Mouse (Mus musculus) c-Kit-positive CD71-negative TER-119-negative erythroid progenitor cells, embryonic 14.5 days (primary cell): ENCODE measurements around the gene Nhlh2.

ENCODE experiments used
- DNase-seq: peaks from one replicate; pipeline ENCODE4 v3.0.0-alpha.2; 2013; ENCODE audit warnings: low read depth

Gene Nhlh2

DNA sequence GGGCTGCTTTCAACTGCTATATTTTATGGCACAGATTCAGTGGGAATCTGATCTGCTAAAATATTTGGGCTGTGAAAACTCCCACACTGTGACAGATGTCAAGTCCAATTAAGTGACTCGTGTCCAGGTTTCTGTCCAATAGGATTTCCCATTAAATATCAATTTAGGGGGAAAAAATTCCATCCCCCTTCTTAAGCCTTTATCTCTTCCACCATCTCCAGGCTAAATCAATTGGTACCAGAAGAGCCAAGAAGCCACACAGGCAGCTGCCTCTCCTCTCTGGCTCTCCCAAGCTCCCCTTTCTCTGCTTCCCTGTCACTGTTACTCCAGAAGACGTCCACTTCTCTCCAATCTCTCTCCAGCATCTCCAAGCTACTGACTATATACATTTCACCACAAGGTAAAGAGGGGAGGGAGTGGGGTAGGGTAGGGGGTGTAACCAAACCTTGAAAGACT lies at the start of gene Nhlh2:
Nhlh2 (plus strand) TSS at position 151 of the 456 bp plus-strand sequence.
- DNase-seq: no peak

DNA sequence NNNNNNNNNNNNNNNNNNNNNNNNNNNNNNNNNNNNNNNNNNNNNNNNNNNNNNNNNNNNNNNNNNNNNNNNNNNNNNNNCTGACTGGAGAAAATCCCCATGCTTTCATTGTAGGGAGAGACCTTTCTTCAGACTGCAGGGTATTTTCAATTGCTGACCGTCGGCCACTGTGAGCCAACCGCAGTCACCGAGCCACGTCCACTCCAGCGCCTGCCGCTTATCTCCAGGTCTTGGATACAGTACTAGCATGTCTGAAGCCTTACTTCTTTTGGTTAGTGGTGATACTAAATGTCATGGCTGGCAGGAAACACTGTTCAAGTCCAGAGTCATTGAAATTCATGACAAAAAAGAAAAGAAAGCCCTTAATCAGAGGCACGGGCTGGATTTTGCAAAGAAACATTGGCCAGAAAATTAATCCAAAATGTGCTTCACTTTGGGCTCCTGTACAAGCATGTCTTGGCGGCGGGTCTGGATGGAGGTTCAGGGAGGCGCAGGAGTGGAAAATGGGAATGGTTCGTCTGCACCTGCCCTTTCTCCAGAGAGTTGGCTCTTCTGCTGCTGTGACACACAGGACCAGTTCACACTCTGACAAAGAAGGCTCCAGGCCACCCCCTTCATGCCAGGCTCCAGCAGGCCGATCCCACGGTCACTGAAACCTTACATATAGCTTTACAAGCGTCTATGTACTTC lies 48.6 kb upstream of the Nhlh2 start:
- no peak for DNase-seq

DNA sequence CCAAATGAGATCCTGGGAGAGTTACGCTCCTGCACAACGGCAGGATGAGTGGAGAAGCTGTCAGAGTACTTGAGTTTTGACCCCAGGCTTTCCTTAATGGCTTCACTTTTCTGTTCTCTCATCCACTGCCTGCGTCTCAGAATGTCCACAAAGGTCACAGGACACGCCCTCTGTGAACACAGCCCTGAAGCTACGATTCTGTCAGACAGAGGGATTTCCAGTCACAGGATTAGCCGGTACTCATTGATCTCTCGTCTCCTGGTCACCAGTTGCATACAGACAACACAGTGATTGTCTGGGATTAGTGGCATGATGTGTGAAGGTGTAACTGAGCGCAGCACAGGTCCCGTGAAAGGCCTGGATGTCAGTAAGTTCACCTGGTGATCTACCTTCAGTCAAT lies 46.4 kb upstream of the Nhlh2 start:
- no peak for DNase-seq

DNA sequence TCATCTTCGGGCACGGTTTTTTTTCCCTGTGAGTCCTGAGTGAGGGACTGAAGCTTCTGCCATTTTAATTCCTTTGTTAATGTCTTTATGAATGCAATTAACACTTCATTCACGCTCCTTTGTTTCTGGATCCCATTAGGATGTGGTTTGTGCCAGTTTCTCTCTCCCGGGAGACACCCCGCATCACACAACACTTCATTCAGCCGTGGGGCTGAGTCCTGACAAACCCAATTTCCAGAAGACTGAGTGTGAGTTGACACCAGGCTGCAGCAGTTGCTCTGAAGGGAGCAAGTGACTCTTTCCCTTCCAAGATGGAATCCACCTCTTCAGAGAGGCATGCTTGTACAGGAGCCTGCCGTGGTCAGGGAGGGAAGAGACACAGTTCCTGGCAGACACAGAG lies 45.5 kb upstream of the Nhlh2 start:
- no peak for DNase-seq

DNA sequence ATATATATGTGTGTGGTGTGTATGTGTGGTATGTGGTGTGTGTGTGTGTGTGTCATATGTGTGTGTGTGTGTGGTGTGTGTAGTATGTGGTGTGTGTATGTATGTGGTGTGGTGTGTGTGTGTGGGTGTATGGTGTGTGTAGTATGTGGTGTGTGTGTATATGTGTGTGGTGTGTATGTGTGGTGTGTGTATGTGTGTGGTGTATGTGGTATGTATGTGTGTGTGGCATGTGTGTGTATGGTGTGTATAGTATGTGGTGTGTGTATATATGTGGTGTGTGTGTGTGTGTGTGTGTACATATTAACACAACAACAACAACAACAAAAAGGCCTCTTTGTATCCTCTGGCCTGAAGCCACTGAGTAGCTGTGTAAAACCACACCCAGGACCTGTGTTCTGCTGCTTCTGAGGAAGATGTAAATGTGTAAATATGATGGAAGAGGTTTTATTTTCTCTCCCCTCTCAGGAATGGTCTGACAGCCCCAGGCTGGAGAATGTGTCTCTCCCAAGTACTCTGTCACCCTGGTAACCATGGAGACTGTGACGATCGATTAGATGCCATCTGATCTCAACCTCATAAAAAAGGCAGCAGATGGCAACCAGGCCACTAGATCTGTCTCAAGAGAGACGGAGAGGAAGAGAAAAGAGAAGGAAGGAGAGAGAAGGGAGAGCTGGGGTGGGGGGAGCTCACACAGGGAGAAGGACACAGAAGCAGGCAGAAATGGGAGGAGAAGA lies 42.9 kb upstream of the Nhlh2 start:
- DNase-seq: no peak

DNA sequence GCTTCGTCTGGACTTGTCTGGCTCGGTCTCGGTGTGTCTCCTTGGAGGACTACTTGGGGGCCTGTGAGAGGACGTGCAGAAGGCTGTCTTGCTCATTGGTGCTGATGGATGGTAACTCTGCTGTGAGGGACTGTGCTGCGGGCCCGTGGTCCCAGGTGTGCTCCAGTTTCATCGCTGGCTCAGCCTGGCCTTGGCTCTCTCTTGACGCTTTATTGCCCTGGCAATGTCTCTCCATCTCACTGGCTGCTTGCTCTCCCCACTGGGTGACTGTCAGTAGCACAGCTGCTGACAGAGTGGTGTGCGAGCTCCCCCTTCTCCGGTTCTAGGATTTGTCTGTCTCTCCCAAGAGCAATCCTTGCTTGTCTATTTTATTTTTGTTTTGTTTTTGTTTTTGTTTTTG lies 34.5 kb upstream of the Nhlh2 start:
- no peak for DNase-seq

DNA sequence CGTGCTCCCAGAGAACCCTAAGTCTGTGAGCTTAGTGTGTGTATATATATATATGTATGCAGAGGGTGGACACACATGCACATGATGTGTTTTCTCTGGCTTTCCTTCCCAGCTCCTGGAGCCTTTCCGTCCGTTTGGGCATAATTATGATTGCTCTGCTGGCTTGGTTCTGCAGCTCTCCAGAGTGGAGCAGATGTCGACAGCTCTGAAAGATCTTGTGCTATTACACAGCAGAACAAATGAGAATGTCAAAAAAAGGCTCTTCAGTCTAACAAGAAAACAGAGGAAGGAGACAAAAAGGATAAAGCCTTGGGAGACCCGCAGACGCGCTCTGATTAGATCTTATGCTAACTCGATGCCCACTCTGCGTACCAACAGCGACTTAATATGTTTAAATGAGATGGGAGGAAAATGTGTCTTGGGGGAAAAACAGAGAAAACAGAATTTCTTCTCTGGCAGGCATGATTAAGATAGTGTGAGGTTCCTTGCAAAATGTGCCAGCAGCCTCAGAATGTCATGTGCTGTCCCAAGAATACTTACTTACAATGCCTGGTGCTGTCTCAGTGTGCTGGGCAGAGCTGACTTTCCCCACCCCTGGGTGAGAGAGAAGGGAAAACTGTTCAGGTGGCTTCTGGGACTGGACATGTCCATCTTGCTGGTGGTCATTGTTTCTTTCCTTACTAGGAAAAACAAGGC lies 31.4 kb upstream of the Nhlh2 start:
- no peak for DNase-seq

DNA sequence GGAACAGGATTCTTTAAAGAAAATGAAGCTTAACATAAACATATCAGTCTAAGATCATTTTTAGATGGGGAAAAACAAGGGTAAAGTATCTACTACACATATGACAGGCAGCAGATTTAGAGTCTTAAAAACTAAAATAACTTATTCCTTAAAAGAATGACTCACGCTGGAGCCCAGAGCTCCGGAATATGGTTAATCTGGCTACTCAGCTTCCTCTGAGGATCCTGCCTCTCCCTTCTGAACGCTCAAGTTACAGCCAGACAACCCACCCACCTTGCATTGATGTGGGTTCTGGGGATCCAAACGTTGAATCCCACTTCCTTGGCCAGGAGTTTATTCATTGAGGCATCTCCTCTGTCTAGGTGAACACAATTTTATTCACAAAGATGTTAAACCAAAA lies 26.0 kb upstream of the Nhlh2 start:
- no peak for DNase-seq

DNA sequence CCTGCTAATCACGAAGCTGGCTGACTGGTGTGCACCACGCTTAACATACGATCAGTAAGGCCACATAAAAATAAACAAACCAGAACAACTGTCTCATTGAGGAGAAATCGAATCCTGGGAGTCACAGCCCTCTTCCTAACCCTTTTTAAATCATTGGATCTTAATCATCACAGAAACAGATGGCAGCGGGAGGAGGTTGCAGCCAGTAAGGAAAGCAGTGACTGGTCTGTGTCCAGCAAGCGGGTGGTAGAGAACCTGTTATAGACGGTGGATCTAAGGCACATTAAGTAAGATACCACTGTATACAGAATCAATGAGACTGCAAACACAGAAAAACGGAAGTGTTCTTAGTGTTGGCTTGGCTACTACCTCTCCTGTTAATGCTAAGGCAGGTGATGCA lies 24.2 kb upstream of the Nhlh2 start:
- no peak for DNase-seq

DNA sequence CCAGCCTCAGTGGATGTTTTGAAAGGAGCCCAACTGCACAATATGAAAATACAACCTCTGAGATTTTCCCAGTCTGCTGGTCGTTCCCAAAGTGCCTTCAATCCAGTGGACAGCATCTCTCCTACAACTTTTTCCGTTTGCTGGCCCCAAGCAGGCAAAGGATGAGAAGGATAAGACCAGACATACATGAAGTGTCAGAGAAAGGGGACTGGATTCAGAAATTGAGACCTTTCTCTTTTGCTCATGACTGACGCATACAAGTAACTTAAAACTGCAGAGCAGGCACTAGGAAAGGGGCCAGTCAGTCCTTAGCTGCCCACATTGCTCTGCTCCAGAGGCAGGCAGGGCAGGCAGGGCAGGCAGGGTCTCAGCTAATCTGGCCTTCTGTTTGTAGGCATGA lies 19.7 kb upstream of the Nhlh2 start:
- DNase-seq: no peak

DNA sequence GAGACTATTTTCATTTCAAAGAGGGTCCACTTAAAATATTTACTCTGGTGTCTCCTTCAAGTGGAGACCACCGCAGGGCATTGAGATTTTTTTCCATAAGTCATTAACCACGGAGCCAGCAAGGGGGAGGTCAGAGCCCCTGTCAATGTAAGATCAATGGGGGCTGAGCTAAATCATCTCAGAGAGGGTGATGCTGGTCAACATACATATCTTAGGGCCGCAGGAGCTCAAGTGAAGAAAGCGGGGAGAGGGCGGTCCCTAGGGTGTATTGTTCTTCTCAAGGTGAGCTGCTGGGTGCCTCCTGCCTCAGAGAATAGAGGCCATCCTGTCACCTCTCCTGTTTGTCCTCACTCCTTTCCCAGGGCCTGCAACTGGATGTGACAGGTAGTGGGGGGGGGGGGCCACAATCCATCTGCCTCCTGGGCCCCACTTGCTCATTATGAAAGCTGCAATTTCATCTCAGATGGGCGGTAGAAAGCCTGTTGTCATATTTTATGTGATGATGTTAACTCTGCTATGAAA lies 18.8 kb upstream of the Nhlh2 start:
- DNase-seq: no peak

DNA sequence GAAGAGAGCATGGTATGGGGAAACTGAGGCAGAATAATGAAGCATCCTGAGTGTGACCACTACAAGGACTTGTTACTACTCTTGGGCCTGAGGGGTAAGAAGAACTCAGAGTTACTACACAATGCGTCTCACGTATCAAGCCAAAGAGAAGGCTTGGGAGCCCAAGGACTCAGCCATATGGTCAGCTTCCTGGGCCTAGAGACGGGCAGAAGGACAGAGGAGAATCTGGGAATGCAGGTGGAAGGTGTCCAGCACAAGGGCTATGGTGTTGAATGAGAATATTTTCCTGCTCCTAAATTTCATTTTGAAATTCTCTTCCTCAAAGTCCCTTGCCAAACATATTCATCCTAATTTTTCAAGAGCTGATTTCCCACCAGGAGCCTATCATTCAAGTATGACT lies 12.0 kb upstream of the Nhlh2 start:
- no peak for DNase-seq

DNA sequence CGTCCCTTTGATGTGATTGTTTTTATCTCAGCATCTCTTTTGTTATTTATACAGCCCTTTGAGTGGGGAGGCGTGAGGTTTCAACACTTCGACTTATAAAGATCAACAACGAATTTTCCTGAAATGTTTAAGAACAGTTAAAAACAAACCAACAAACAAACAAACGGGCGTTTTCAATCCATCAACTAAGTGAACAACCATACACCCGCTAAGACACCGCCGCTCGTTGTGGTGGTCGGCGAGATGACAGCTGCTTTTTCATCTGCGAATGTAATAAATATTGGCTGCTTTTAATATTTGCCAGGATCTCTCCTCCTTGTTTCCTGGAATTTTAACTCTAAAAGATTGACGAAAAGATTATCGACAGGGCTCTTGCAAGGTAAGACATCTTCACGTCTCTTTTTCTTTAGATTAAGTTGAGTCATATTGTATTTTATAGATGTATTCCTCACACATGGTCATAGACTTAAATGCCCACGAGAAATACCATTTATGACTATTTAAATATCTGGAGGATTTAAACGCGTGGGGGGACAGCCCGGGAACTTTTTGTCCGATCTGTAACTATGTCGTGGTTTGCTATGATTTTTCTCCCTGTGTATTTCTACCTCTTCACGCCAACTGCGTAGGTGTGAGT lies 923 bp downstream of the Nhlh2 start:
- no peak for DNase-seq

DNA sequence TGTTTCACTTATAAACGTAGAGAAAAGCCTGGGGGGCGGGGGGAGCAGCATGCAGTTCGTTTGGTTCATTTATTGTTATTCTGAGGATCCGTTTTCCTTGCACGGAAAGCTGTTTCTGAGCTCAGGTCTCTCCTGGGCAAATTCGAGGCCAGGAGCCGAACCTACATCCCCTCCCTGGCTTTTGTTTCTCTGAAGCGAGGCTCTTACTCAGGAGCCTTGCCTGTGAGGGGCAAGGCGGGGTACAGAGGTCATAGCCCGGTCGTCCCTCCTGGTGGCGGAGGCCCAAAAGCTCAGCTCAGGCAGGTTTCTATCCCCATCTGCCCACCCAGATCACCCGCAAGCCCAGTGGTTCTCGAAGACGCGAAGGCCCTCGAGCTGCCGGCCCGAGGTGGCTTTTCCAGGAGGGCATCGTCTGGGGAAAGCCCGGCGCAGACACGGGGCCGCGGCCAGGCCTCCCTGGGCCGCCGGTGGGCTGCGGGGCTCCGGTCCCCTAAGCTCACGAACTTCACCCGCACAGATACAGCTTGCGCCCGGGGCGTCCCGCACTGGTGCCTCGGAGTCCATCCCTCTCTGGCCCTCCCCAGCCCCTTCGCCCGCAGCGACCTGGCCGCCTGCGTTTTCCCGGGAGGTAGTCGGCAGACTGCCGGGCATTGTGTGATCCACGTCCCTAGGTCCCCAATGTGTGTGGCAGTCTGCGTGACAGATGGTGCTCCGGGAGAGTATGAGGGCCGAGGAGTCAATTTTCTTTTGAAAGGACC lies 1.6 kb downstream of the Nhlh2 start:
- no peak for DNase-seq

DNA sequence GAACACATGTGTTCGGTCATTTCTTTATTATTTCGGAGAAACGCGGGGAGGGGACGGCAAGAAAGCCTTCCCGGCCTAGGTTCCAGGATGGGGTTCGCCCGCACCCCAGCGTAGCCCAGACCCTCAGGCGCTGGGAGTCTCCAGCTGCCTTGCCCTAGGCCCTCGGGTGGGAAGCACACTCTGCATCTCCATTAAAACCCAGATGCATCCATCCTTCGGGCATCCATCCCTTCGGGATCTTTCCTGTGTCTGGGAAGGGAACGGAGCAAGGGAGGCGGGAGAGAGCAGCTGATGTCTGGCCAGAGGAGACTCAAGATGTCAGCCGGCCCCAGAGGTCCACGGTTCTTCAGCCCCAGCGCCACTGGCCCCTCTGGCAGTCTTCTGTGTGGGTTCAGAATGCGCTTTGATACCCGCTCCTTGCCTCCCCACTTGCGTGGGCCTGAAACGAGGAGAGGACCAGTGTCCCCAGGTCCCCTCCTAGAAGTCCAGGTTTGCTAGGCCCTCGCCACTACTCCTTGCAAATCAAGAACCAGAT lies 2.3 kb downstream of the Nhlh2 start:
- DNase-seq: no peak

DNA sequence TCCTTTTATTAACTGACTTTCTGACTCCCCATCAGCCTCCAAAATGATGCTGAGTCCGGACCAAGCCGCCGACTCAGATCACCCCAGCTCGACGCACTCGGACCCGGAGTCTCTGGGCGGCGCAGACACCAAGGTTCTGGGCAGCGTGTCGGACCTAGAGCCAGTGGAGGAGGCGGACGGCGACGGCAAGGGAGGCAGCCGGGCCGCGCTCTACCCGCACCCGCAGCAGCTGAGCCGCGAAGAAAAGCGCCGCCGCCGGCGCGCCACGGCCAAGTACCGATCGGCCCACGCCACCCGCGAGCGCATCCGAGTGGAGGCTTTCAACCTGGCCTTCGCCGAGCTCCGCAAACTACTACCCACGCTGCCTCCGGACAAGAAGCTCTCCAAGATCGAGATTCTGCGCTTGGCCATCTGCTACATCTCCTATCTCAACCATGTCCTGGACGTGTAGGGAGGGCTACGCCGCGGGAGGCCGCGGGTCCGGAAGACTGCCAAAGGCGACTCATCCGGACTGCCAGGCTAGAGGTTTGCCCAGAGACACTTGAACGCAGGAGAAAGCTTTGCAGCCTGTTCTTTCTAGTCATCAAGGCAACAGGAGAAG lies 2.8 kb downstream of the Nhlh2 start:
- DNase-seq: no peak

DNA sequence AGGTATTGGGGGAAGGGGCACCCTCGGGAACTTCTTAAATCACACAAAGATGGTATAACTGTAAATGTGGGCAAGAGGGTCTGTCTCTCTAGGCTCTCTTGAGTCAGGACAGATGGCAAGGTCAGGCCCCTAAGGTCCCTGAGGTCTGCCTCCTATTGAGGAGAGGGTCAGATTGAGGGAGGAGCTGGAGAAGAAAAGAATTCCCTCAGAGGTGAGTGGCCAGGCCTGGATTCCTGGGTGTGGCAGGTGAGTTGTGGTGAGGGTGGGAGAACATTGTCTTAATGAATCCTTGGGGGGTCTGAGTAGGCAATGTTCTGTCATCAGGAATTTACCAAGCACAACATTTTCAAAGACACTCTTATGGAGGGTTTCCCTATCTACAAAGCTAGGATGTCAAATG lies 10.7 kb downstream of the Nhlh2 start:
- no peak for DNase-seq

DNA sequence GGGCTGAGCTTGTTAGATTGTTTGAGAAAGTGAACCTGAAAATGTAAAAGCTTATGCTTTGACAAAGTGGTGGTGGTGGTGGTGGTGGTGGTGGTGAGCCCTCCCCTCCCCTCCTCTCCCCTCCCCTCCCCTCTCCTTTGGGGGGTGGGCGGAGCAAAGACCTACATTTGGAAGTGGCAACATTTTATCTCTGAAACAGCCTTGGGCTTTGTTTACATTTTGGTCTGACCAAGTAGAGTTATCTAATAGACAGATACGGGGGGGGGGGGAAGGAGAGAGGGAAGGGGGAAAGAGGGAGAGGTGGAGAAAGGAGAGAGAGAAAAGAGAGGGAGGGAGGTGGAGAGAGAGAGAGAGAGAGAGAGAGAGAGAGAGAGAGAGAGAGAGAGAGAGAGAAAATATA lies 12.8 kb downstream of the Nhlh2 start:
- DNase-seq: no peak

DNA sequence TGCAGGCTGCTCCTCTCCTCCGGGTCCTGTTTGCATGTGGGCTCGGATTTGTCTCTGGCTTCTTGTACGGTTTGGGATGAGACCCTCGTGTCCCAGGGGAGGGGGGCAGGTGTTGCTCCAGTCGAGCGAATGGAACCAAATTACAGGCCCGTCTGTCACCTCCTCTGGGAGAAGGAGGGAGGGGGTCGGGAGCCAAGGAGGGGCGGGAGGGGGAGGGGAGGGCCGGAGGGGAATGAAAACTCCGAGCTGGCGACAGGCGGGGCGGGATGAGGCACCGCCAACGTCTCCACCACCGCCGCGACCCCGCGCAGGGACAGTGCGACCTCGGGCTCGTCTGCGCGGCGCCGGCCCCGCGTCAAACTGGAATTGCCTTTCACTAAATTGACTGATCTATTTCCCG lies 13.5 kb downstream of the Nhlh2 start:
- no peak for DNase-seq

DNA sequence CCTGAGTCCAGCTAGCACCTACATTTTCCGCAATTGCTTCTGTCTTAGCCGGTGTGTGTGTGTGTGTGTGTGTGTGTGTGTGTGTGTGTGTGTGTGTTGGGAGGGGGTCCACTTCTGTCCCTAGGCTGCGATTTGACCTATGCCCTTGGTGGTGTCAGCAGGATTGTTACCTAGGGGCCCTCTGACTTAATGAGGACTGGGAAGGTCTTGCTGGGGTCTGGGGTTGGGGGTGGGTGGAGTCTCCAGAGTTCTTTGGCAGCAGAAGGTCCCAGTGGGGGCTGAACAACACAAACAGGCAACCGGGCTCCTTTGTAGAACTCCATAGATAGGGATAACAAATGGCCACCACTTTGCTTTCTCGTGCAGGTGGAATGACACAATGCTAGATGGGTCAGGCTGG lies 14.0 kb downstream of the Nhlh2 start:
- DNase-seq: no peak

DNA sequence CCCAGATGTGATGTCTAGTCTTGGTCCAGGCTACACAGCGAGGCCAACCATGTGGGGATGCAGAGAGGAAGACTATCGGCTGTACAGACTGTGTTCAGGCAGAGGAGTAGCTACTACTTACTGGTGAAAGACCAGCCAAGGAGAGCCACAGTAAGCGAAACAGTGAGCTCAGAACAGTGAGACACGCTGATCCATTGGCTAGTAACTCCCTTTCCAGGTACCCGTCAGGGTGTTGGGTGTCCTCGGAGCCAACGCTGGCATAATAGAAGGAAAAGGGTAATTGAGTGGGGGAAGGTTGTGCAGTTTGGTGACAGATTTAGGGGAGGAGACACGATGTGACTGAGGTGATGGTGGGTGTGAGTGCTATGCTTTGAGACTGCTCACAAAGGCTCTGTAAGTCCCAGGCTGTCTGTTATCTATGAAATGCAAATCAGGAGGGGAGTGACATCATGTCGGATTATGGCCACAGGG lies 15.1 kb downstream of the Nhlh2 start:
- DNase-seq: no peak
